Mouse (Mus musculus) small intestine, adult 2 months (tissue): ENCODE measurements around the gene Ccdc96. TPM values are rescaled to one million over a fixed set of nuclear protein-coding genes. Genes with fewer than 3 reads are reported as not detected.

ENCODE experiments used
- H3K27ac ChIP-seq: fragments of 200-500 bp; 2 replicates; pipeline ENCODE4 v1.5.1; 2012; ENCODE audit warnings: low read depth, low read length, control low read depth, inconsistent platforms; ENCODE audit not compliant: insufficient read depth
- H3K27me3 ChIP-seq: fragments of 200-500 bp; 2 replicates; pipeline ENCODE4 v1.6.1; 2012; ENCODE audit warnings: mild to moderate bottlenecking, moderate library complexity, low read length, inconsistent platforms; ENCODE audit not compliant: control insufficient read depth, insufficient read depth
- H3K36me3 ChIP-seq: fragments of 200-500 bp; 2 replicates; pipeline ENCODE4 v1.6.1; 2012; ENCODE audit warnings: mild to moderate bottlenecking, low read length, control low read depth, inconsistent platforms; ENCODE audit not compliant: control insufficient read depth, insufficient read depth
- H3K4me1 ChIP-seq: fragments of 200-500 bp; 2 replicates; pipeline ENCODE4 v1.6.1; 2012; ENCODE audit warnings: low read length, inconsistent platforms, mixed read lengths; ENCODE audit not compliant: control insufficient read depth, insufficient read depth, insufficient read length
- H3K4me3 ChIP-seq: fragments of 200-500 bp; 2 replicates; pipeline ENCODE4 v1.5.1; 2012; ENCODE audit warnings: low read depth, mild to moderate bottlenecking, control low read depth, inconsistent platforms, low read length, moderate library complexity
- CTCF ChIP-seq: fragments of 200-500 bp; IDR thresholded peaks from 2 replicates; pipeline ENCODE4 v1.5.1; 2012; ENCODE audit warnings: low read depth, mild to moderate bottlenecking, control low read depth, inconsistent platforms, low read length, moderate library complexity, mixed read lengths; ENCODE audit not compliant: insufficient replicate concordance, insufficient read length; ENCODE audit errors: extremely low read depth
- POLR2A ChIP-seq: fragments of 200-500 bp; IDR thresholded peaks from 2 replicates; pipeline ENCODE4 v1.6.1; 2012; ENCODE audit warnings: low read depth, mild to moderate bottlenecking, control low read depth, inconsistent platforms, low read length, moderate library complexity
- WGBS: fragments of 180-500 bp; shearing (Covaris S2); methylation state at CpG from one replicate; pipeline ENCODE4 v1.1.7; 2018; 5-methylcytosine and 5-hydroxymethylcytosine counted together
- polyA plus RNA-seq: library from polyadenylated mRNA; depleted of rRNA; stranded (reverse); fragments of >200 nt; gene quantifications from 2 replicates; pipeline ENCODE4 v1.2.3, GENCODE M21; 2012; rRNA removed

Gene Ccdc96
- polyA plus RNA-seq, 1 experiment, result not detected

GRCm38 (mm10) chr5:36535438-36536176 is 51.2 kb downstream of the Ccdc96 start:
- WGBS, result 82% methylated on average over 6 of the region's 6 CpGs
- no peak overlapping the region for H3K4me3 ChIP-seq
- TF ChIP-seq POLR2A, result no peak
- no peak overlapping the region for H3K27ac ChIP-seq
- 0 out of 2 replicates have a peak, but pooled peaks cover 1% of the 10 kb centered on the region for H3K36me3 ChIP-seq
- H3K27me3 ChIP-seq, result no peaks in the 10 kb centered on the region
- H3K4me1 ChIP-seq, result peaks cover 2% of the 10 kb centered on the region; the same call in 1 of the 2 replicates

GRCm38 (mm10) chr5:36536424-36536823 is 52.0 kb downstream of the Ccdc96 start:
- Histone ChIP-seq H3K27ac (no peak overlapping the region), H3K27me3 (no peaks in the 10 kb centered on the region), H3K36me3 (0 out of 2 replicates have a peak, but pooled peaks cover 1% of the 10 kb centered on the region), H3K4me3 (no peak overlapping the region), H3K4me1 (peaks cover 2% of the 10 kb centered on the region; the same call in 1 of the 2 replicates)
- TF ChIP-seq POLR2A (no peak), CTCF (no peak)
- 77% methylated on average over 3 of the region's 3 CpGs for WGBS

Other genes starting within 250 kb of the Ccdc96 start
- gene Sorcs2, start 86.4 kb upstream of the Ccdc96 start, polyA plus RNA-seq, result 3.3 and 5.9 TPM in 2 replicates
- 6.4 and 9.0 TPM in 2 replicates for gene Grpel1, start 19.6 kb upstream of the Ccdc96 start, polyA plus RNA-seq
- gene Tada2b, start 303 bp upstream of the Ccdc96 start, polyA plus RNA-seq, result 7.0 and 8.6 TPM in 2 replicates
- 21.1 and 21.7 TPM in 2 replicates for gene Tbc1d14, start 108.7 kb downstream of the Ccdc96 start, polyA plus RNA-seq
- 14.4 and 27.4 TPM in 2 replicates for gene D5Ertd579e, start 211.4 kb downstream of the Ccdc96 start, polyA plus RNA-seq